In genomic region chr19:6832363-6832762, GRCm38 (mm10) we compare ENCODE assay signal across 29 mouse cellular contexts. TPM values are rescaled to one million over a fixed set of nuclear protein-coding genes. Genes with fewer than 3 reads are reported as not detected.
A peak's percentile ranks its signal among the peaks of the same experiment; 100 is the strongest.
DNase-seq lines count a peak whose midpoint lies in the region; ATAC-seq and TF ChIP-seq lines count a peak whose summit lies in the region.
"Had no signal": no experiment of that assay in that cellular context is flagged by ENCODE, and none has a peak within 500 bp of the region (broad histone marks: within the 10 kb centered on the region; RNA-seq: fewer than 3 reads in every experiment).

No protein-coding gene starts in this region.

- peak overlapping the region; percentile 46; the same call in 1 of the 2 replicates for H3K4me3 ChIP-seq in G1E (ENCODE audit: low read depth, low read length)
- no peak overlapping the region for H3K4me3 ChIP-seq in liver, embryonic 13.5 days (replicated peaks)
- H3K4me3 ChIP-seq in forebrain, embryonic 14.5 days (ENCODE audit: low read depth, low read length), result no peak overlapping the region
- no peak overlapping the region for H3K4me3 ChIP-seq in kidney, embryonic 16.5 days (ENCODE audit: low read length)
- H3K4me3 ChIP-seq: embryonic facial prominence, embryonic 15.5 days; forebrain, embryonic 12.5 days; heart, embryonic 13.5 days; layer of hippocampus, adult 2 months; midbrain, embryonic 12.5 days; myocyte; neural tube, embryonic 13.5 days had no signal

- peak overlapping the region; percentile 23; the same call in 1 of the 2 replicates for H3K4me2 ChIP-seq in liver, embryonic 13.5 days
- no peak overlapping the region for H3K4me2 ChIP-seq in forebrain, embryonic 14.5 days (ENCODE audit: low read length)
- no peak overlapping the region for H3K4me2 ChIP-seq in kidney, embryonic 16.5 days (replicated peaks; ENCODE audit: low read depth, low read length)
- H3K4me2 ChIP-seq: embryonic facial prominence, embryonic 15.5 days; heart, embryonic 13.5 days; kidney, embryonic 15.5 days; lung, embryonic 14.5 days; midbrain, embryonic 12.5 days; neural tube, embryonic 13.5 days had no signal

- H3K27me3 ChIP-seq in G1E (ENCODE audit: insufficient read depth, low read length), result no peaks in the 10 kb centered on the region; the same call in 1 of the 2 replicates
- H3K27me3 ChIP-seq in liver, embryonic 13.5 days, result peaks cover 49% of the 10 kb centered on the region
- H3K27me3 ChIP-seq in forebrain, embryonic 14.5 days (replicated peaks; ENCODE audit: control insufficient read depth, insufficient read depth, low read length), result peaks cover 39% of the 10 kb centered on the region
- H3K27me3 ChIP-seq in kidney, embryonic 16.5 days (ENCODE audit: insufficient read depth, low read length), result peaks cover 40% of the 10 kb centered on the region

- peaks cover 12% of the 10 kb centered on the region for H3K9me3 ChIP-seq in G1E (replicated peaks)
- no peaks in the 10 kb centered on the region for H3K9me3 ChIP-seq in liver, embryonic 13.5 days (replicated peaks)
- no peaks in the 10 kb centered on the region for H3K9me3 ChIP-seq in forebrain, embryonic 14.5 days (replicated peaks; ENCODE audit: control insufficient read depth, low read length)
- H3K9me3 ChIP-seq in kidney, embryonic 16.5 days (ENCODE audit: low read length), result no peaks in the 10 kb centered on the region
- H3K9me3 ChIP-seq: embryonic facial prominence, embryonic 15.5 days; forebrain, embryonic 12.5 days; heart, embryonic 13.5 days; kidney, embryonic 15.5 days; midbrain, embryonic 12.5 days; neural tube, embryonic 13.5 days had no signal

- no peak overlapping the region for H3K9ac ChIP-seq in liver, embryonic 13.5 days
- no peak overlapping the region for H3K9ac ChIP-seq in forebrain, embryonic 14.5 days (ENCODE audit: low read length)
- H3K9ac ChIP-seq in kidney, embryonic 16.5 days (replicated peaks; ENCODE audit: low read length), result no peak overlapping the region
- H3K9ac ChIP-seq: embryonic facial prominence, embryonic 15.5 days; forebrain, embryonic 12.5 days; heart, embryonic 13.5 days; kidney, embryonic 15.5 days; lung, embryonic 14.5 days; midbrain, embryonic 12.5 days; neural tube, embryonic 13.5 days had no signal

- DNase-seq in G1E (ENCODE audit: low spot score), result peak; percentile 54
- DNase-seq in c-Kit-positive CD71-positive TER-119-positive erythroid progenitor cells, embryonic 14.5 days (ENCODE audit: low spot score), result peak; percentile 42
- DNase-seq in liver, embryonic 13.5 days, result peak; percentile 44
- DNase-seq in cerebellum, postnatal 14 days, result no peak
- DNase-seq in forebrain, embryonic 14.5 days (ENCODE audit: low spot score), result no peak
- DNase-seq: adrenal gland, adult 2 months; adrenal gland, postnatal 36 days; cerebellum, adult 9-10 months; gastrocnemius, postnatal 10 days; heart, postnatal 10 days; kidney, adult 18-20 months; kidney, postnatal 36 days; left cerebral cortex, postnatal 4 days; lung, embryonic 14.5 days; lung, postnatal 14 days; thymus, adult 18-20 months; thymus, postnatal 25 days had no signal

- peaks cover 97% of the 10 kb centered on the region for H3K36me3 ChIP-seq in G1E (replicated peaks)
- H3K36me3 ChIP-seq in liver, embryonic 13.5 days, result peaks cover 24% of the 10 kb centered on the region
- H3K36me3 ChIP-seq in forebrain, embryonic 14.5 days (ENCODE audit: control insufficient read depth, insufficient read depth, low read length), result no peaks in the 10 kb centered on the region
- H3K36me3 ChIP-seq in kidney, embryonic 16.5 days (ENCODE audit: insufficient read depth, low read length), result peaks cover 32% of the 10 kb centered on the region
- H3K36me3 ChIP-seq: forebrain, embryonic 12.5 days; hindbrain, embryonic 10.5 days; midbrain, embryonic 12.5 days; neural tube, embryonic 13.5 days had no signal

- peaks cover 30% of the 10 kb centered on the region for H3K4me1 ChIP-seq in G1E (ENCODE audit: insufficient read depth, low read depth, low read length)
- peaks cover 37% of the 10 kb centered on the region for H3K4me1 ChIP-seq in liver, embryonic 13.5 days (replicated peaks)
- 0 out of 2 replicates have a peak, but pooled peaks cover 3% of the 10 kb centered on the region for H3K4me1 ChIP-seq in forebrain, embryonic 14.5 days (ENCODE audit: control insufficient read depth, insufficient read depth, low read length)
- H3K4me1 ChIP-seq in kidney, embryonic 16.5 days (ENCODE audit: insufficient read depth, low read length), result peaks cover 19% of the 10 kb centered on the region

- 30% methylated on average over 8 of the region's 8 CpGs for WGBS in liver, embryonic 13.5 days (ENCODE audit: insufficient replicate concordance)
- WGBS in forebrain, embryonic 14.5 days, result 85% methylated on average over 8 of the region's 8 CpGs
- 96% methylated on average over 8 of the region's 8 CpGs for WGBS in kidney, embryonic 16.5 days

- no peak overlapping the region for H3K27ac ChIP-seq in liver, embryonic 13.5 days
- no peak overlapping the region for H3K27ac ChIP-seq in forebrain, embryonic 14.5 days (ENCODE audit: low read depth, low read length)
- H3K27ac ChIP-seq in kidney, embryonic 16.5 days (ENCODE audit: low read length), result no peak overlapping the region
- H3K27ac ChIP-seq: embryonic facial prominence, embryonic 15.5 days; forebrain, embryonic 12.5 days; heart, embryonic 13.5 days; hindbrain, embryonic 10.5 days; kidney, embryonic 15.5 days; layer of hippocampus, adult 2 months; midbrain, embryonic 12.5 days; neural tube, embryonic 13.5 days had no signal

- peak; percentile 68 for ATAC-seq in G1E (ENCODE audit: extremely low read depth, insufficient number of reproducible peaks, low FRiP score, poor library complexity, severe bottlenecking)
- peak; percentile 94 for ATAC-seq in liver, embryonic 13.5 days (ENCODE audit: low read depth)
- peak; percentile 94 for ATAC-seq in megakaryocyte progenitor cell, adult 5-6 weeks (replicated peaks; ENCODE audit: poor library complexity)
- no peak for ATAC-seq in forebrain, embryonic 14.5 days
- ATAC-seq in kidney, embryonic 16.5 days (ENCODE audit: low FRiP score, low TSS enrichment), result no peak
- ATAC-seq: activated CD4-positive, CD25-positive, alpha-beta regulatory T cell, adult 4 months had no signal

- no peak for TF ChIP-seq CTCF in G1E (IDR thresholded peaks at IDR 0.05; ENCODE audit: low read depth, low read length)

RNA-seq across cellular contexts. Expression of gene Rps6ka4, which starts 8.1 kb away (rescaled TPM):
- total RNA-seq in G1E (2014; fragmentation: Nextera tagmentation) (3.6 and 9.6 TPM in 2 replicates), G1E (2017) (7.2 and 9.8 TPM in 2 replicates)
- polyA plus RNA-seq in G1E (2012), result 29.5 and 37.6 TPM in 2 replicates
- 6.1 and 6.8 TPM in 2 replicates for polyA plus RNA-seq in liver, embryonic 13.5 days (2015; fragmentation: Nextera tagmentation; extraction: Ambion mirVana)
- 1.0 and 4.1 TPM in 2 replicates for total RNA-seq in megakaryocyte progenitor cell, adult 5-6 weeks (2015)
- total RNA-seq in megakaryocyte progenitor cell, adult 5-6 weeks (2017), result 3.8 and 4.3 TPM in 2 replicates
- polyA plus RNA-seq in forebrain, embryonic 14.5 days (2014; fragmentation: Nextera tagmentation; extraction: Ambion mirVana), result 3.0 and 7.0 TPM in 2 replicates
- polyA plus RNA-seq in kidney, embryonic 16.5 days (2015; fragmentation: Nextera tagmentation; extraction: Ambion mirVana), result 27.1 and 28.3 TPM in 2 replicates

RNA-seq across cellular contexts. Expression of gene Ccdc88b, which starts 25.6 kb away (rescaled TPM):
- total RNA-seq in G1E (2014; fragmentation: Nextera tagmentation) (14.6 and 18.8 TPM in 2 replicates), G1E (2017) (54.3 and 65.7 TPM in 2 replicates)
- polyA plus RNA-seq in G1E (2012), result 102 and 124 TPM in 2 replicates
- 1.9 and 3.1 TPM in 2 replicates for polyA plus RNA-seq in liver, embryonic 13.5 days (2015; fragmentation: Nextera tagmentation; extraction: Ambion mirVana)
- total RNA-seq in megakaryocyte progenitor cell, adult 5-6 weeks (2015), result 6.9 and 7.6 TPM in 2 replicates
- total RNA-seq in megakaryocyte progenitor cell, adult 5-6 weeks (2017), result 48.6 and 53.0 TPM in 2 replicates
- polyA plus RNA-seq in forebrain, embryonic 14.5 days (2014; fragmentation: Nextera tagmentation; extraction: Ambion mirVana), result 0.07 and 0.37 TPM in 2 replicates
- polyA plus RNA-seq in kidney, embryonic 16.5 days (2015; fragmentation: Nextera tagmentation; extraction: Ambion mirVana), result 0.74 and 0.75 TPM in 2 replicates

Comparison
In these comparisons a context has a peak if more than half of its experiments do, and no peak if none do; other contexts are left out.
1. ATAC-seq: peak in G1E (single experiment), liver, embryonic 13.5 days (single experiment) and megakaryocyte progenitor cell, adult 5-6 weeks (single experiment); none in forebrain, embryonic 14.5 days (single experiment) and kidney, embryonic 16.5 days (single experiment).
2. DNase-seq: peak in G1E (single experiment), c-Kit-positive CD71-positive TER-119-positive erythroid progenitor cells, embryonic 14.5 days (single experiment) and liver, embryonic 13.5 days (single experiment); none in cerebellum, postnatal 14 days (0 of 2) and forebrain, embryonic 14.5 days (single experiment).
3. RNA of gene Ccdc88b, which starts 25.6 kb away (polyA plus RNA-seq): 102 to 124 TPM in G1E; 1.9 to 3.1 TPM in liver, embryonic 13.5 days, 0.74 to 0.75 TPM in kidney, embryonic 16.5 days and 0.07 to 0.37 TPM in forebrain, embryonic 14.5 days; every median in the first group is over 10 times any median in the second.